In genomic region chr19:8838041-8838730, GRCm38 (mm10) we compare ENCODE assay signal across 8 mouse cellular contexts. TPM values are rescaled to one million over a fixed set of nuclear protein-coding genes. Genes with fewer than 3 reads are reported as not detected.
DNase-seq lines count a peak whose midpoint lies in the region; ATAC-seq lines count a peak whose summit lies in the region.

No protein-coding gene starts in this region.

- H3K4me1 ChIP-seq in heart, embryonic 14.5 days (ENCODE audit: control insufficient read depth in 2 of 2, insufficient read depth in 2 of 2, low read length in 2 of 2): peaks cover 20 to 30% of the 10 kb centered on the region in 2 experiments
- peaks cover 32% of the 10 kb centered on the region for H3K4me1 ChIP-seq in kidney, embryonic 16.5 days (ENCODE audit: insufficient read depth, low read length)
- peaks cover 20% of the 10 kb centered on the region for H3K4me1 ChIP-seq in stomach, embryonic 15.5 days

- DNase-seq in right cerebral cortex, postnatal 10 days (ENCODE audit: low spot score in 2 of 2): peak; percentile 74 to 82
- no peak for DNase-seq in right cerebral cortex, postnatal 36 days (ENCODE audit: low spot score in 2 of 2)
- DNase-seq in cerebellum, adult 8-10 months: peak; percentile 66
- peak; percentile 33 for DNase-seq in lung, postnatal 14 days
- no peak for DNase-seq in gastrocnemius, adult 8-10 months (ENCODE audit: low spot score in 2 of 2)

- H3K9me3 ChIP-seq in heart, embryonic 14.5 days (ENCODE audit: control insufficient read depth, low read length): no peaks in the 10 kb centered on the region
- H3K9me3 ChIP-seq in kidney, embryonic 16.5 days (ENCODE audit: low read length): no peaks in the 10 kb centered on the region
- no peaks in the 10 kb centered on the region for H3K9me3 ChIP-seq in stomach, embryonic 15.5 days

- peak overlapping the region; percentile 92 to 93 for H3K27ac ChIP-seq in heart, embryonic 14.5 days (replicated peaks in 1 of 2; ENCODE audit: control insufficient read depth in 1 of 2, insufficient read depth in 1 of 2, low read depth in 2 of 2, low read length in 2 of 2)
- H3K27ac ChIP-seq in kidney, embryonic 16.5 days (ENCODE audit: low read length): peak overlapping the region; percentile 99
- H3K27ac ChIP-seq in stomach, embryonic 15.5 days: peak overlapping the region; percentile 98

- no peak for ATAC-seq in heart, embryonic 14.5 days (ENCODE audit: insufficient number of reproducible peaks, insufficient read depth, low FRiP score, low read depth)
- peak; percentile 23 for ATAC-seq in kidney, embryonic 16.5 days (ENCODE audit: low FRiP score, low TSS enrichment)
- 0 out of 2 replicates have a peak, but pooled peaks have one; percentile 1 for ATAC-seq in stomach, embryonic 15.5 days (ENCODE audit: insufficient read depth, low FRiP score, low read depth)

- no peaks in the 10 kb centered on the region for H3K27me3 ChIP-seq in heart, embryonic 14.5 days (ENCODE audit: control insufficient read depth, insufficient read depth, low read length)
- no peaks in the 10 kb centered on the region for H3K27me3 ChIP-seq in kidney, embryonic 16.5 days (ENCODE audit: insufficient read depth, low read length)
- no peaks in the 10 kb centered on the region for H3K27me3 ChIP-seq in stomach, embryonic 15.5 days (replicated peaks)

- H3K4me2 ChIP-seq in heart, embryonic 14.5 days (ENCODE audit: low read length): peak overlapping the region; percentile 82
- H3K4me2 ChIP-seq in kidney, embryonic 16.5 days (replicated peaks; ENCODE audit: low read depth, low read length): peak overlapping the region; percentile 90
- peak overlapping the region; percentile 92 for H3K4me2 ChIP-seq in stomach, embryonic 15.5 days

- WGBS in heart, embryonic 14.5 days: 18% methylated on average over 15 of the region's 15 CpGs
- WGBS in kidney, embryonic 16.5 days: 22% methylated on average over 15 of the region's 15 CpGs
- WGBS in stomach, embryonic 15.5 days: 18% methylated on average over 15 of the region's 15 CpGs

- H3K4me3 ChIP-seq in heart, embryonic 14.5 days (ENCODE audit: control insufficient read depth in 1 of 2, insufficient read depth in 1 of 2, low read depth in 1 of 2, low read length in 2 of 2): peak overlapping the region; percentile 50 to 63
- peak overlapping the region; percentile 55 for H3K4me3 ChIP-seq in kidney, embryonic 16.5 days (ENCODE audit: low read length)
- H3K4me3 ChIP-seq in stomach, embryonic 15.5 days (replicated peaks): peak overlapping the region; percentile 61

- H3K36me3 ChIP-seq in heart, embryonic 14.5 days (ENCODE audit: control insufficient read depth, insufficient read depth, low read length): peaks cover 44% of the 10 kb centered on the region
- peaks cover 32% of the 10 kb centered on the region for H3K36me3 ChIP-seq in kidney, embryonic 16.5 days (ENCODE audit: insufficient read depth, low read length)
- peaks cover 13% of the 10 kb centered on the region for H3K36me3 ChIP-seq in stomach, embryonic 15.5 days

- peak overlapping the region; percentile 79 for H3K9ac ChIP-seq in heart, embryonic 14.5 days (ENCODE audit: low read length)
- peak overlapping the region; percentile 87 for H3K9ac ChIP-seq in kidney, embryonic 16.5 days (replicated peaks; ENCODE audit: low read length)
- H3K9ac ChIP-seq in stomach, embryonic 15.5 days: peak overlapping the region; percentile 67; the same call in 1 of the 2 replicates

RNA-seq across cellular contexts. Expression of gene Gng3, which starts 0.8 kb away (rescaled TPM):
- polyA plus RNA-seq in heart, embryonic 14.5 days (2014; fragmentation: Nextera tagmentation; extraction: Ambion mirVana): 1.0 and 2.3 TPM in 2 replicates
- 3.2 and 5.4 TPM in 2 replicates for polyA plus RNA-seq in kidney, embryonic 16.5 days (2015; fragmentation: Nextera tagmentation; extraction: Ambion mirVana)
- polyA plus RNA-seq in stomach, embryonic 15.5 days (2015; fragmentation: Nextera tagmentation; extraction: Ambion mirVana): 11.2 and 14.7 TPM in 2 replicates
- total RNA-seq in gastrocnemius, adult 8-10 months (2022): not detected

RNA-seq across cellular contexts. Expression of gene Bscl2, which starts 0.9 kb away (rescaled TPM):
- 40.6 and 45.0 TPM in 2 replicates for polyA plus RNA-seq in heart, embryonic 14.5 days (2014; fragmentation: Nextera tagmentation; extraction: Ambion mirVana)
- polyA plus RNA-seq in kidney, embryonic 16.5 days (2015; fragmentation: Nextera tagmentation; extraction: Ambion mirVana): 56.7 and 62.4 TPM in 2 replicates
- 49.7 and 53.4 TPM in 2 replicates for polyA plus RNA-seq in stomach, embryonic 15.5 days (2015; fragmentation: Nextera tagmentation; extraction: Ambion mirVana)
- total RNA-seq in gastrocnemius, adult 8-10 months (2022): 10 to 100 TPM; 14.7 to 23.9 (median 20.0) TPM

RNA-seq across cellular contexts. Expression of gene AC129217.1, which starts 8.6 kb away (rescaled TPM):
- polyA plus RNA-seq in heart, embryonic 14.5 days (2014; fragmentation: Nextera tagmentation; extraction: Ambion mirVana): 0.43 TPM in 1 of 2 replicates, not detected in the other
- polyA plus RNA-seq in kidney, embryonic 16.5 days (2015; fragmentation: Nextera tagmentation; extraction: Ambion mirVana): not detected in 2 replicates
- not detected in 2 replicates for polyA plus RNA-seq in stomach, embryonic 15.5 days (2015; fragmentation: Nextera tagmentation; extraction: Ambion mirVana)
- total RNA-seq in gastrocnemius, adult 8-10 months (2022): 1 to 10 TPM in 1 of 4 experiments, not detected in 3; 2.0 TPM

RNA-seq across cellular contexts. Expression of gene Lrrn4cl, which starts 12.4 kb away (rescaled TPM):
- 1.2 and 1.3 TPM in 2 replicates for polyA plus RNA-seq in heart, embryonic 14.5 days (2014; fragmentation: Nextera tagmentation; extraction: Ambion mirVana)
- 0.75 and 1.0 TPM in 2 replicates for polyA plus RNA-seq in kidney, embryonic 16.5 days (2015; fragmentation: Nextera tagmentation; extraction: Ambion mirVana)
- polyA plus RNA-seq in stomach, embryonic 15.5 days (2015; fragmentation: Nextera tagmentation; extraction: Ambion mirVana): 1.6 and 1.8 TPM in 2 replicates
- 1 to 10 TPM; 5.3 to 8.8 (median 7.0) TPM for total RNA-seq in gastrocnemius, adult 8-10 months (2022)

RNA-seq across cellular contexts. Expression of gene Hnrnpul2, which starts 18.4 kb away (rescaled TPM):
- polyA plus RNA-seq in heart, embryonic 14.5 days (2014; fragmentation: Nextera tagmentation; extraction: Ambion mirVana): 3.9 and 5.0 TPM in 2 replicates
- polyA plus RNA-seq in kidney, embryonic 16.5 days (2015; fragmentation: Nextera tagmentation; extraction: Ambion mirVana): 5.4 and 5.9 TPM in 2 replicates
- 5.9 and 6.6 TPM in 2 replicates for polyA plus RNA-seq in stomach, embryonic 15.5 days (2015; fragmentation: Nextera tagmentation; extraction: Ambion mirVana)
- total RNA-seq in gastrocnemius, adult 8-10 months (2022): 10 to 100 TPM; 38.1 to 45.6 (median 44.3) TPM

Comparison
In these comparisons a context has a peak if more than half of its experiments do, and no peak if none do; other contexts are left out.
1. DNase-seq: peak in right cerebral cortex, postnatal 10 days (2 of 2), cerebellum, adult 8-10 months (single experiment) and lung, postnatal 14 days (single experiment); none in right cerebral cortex, postnatal 36 days (0 of 2) and gastrocnemius, adult 8-10 months (0 of 2).
2. Peak in every context shown above with its lines, with median percentiles within 50 percentile points of each other: H3K27ac ChIP-seq, H3K4me2 ChIP-seq, H3K4me3 ChIP-seq and H3K9ac ChIP-seq.